Mouse (Mus musculus): ENCODE results near the gene Tril.
A peak's percentile ranks its signal among the peaks of the same experiment; 100 is the strongest.

Tril gene

GRCm38 (mm10) chr6:53820486-53820985, at the start of gene Tril:
Tril (minus strand) TSS chr6:53820830.
- DNase-seq: peak; percentile 48

DNA sequence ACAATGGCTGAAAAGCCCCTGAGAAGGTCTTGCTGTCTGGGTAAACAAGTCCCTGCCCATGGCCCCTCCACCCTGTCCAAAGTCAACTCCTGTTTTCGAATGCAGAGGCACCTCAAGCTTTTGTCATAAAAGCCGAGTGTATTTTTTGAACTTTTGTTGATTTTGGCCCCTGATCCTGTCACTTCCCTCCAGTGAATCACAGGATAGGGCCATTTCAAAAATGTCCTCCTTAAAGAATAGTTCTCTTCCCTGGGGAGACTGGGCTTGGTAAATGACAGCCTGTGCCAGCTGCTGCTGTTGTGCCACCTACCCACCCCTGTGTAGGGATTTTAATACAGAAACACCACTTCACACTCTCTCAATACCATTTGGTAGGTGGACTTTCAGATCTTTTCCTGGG, 42.4 kb upstream of the Tril start:
- DNase-seq: no peak

DNA sequence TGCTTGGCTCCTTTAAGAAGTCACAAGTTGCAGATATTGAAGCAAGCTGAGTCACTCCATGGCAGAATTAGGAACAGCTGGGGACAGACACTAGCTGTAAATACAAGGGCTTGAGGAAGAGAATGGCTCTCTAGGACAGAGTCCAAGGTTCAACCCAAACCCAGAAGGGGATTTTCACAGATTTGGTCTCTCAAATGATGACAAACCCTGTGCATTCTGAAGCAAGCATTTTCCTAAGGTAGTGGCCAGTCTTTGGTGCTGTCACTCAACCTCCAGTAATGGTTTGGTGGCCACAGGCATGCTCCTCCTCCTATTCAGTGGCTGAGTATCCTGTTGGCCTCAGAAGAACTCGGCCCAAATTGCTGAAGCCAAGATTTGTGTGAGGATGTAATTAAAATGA, 38.5 kb upstream of the Tril start:
- no peak for DNase-seq

DNA sequence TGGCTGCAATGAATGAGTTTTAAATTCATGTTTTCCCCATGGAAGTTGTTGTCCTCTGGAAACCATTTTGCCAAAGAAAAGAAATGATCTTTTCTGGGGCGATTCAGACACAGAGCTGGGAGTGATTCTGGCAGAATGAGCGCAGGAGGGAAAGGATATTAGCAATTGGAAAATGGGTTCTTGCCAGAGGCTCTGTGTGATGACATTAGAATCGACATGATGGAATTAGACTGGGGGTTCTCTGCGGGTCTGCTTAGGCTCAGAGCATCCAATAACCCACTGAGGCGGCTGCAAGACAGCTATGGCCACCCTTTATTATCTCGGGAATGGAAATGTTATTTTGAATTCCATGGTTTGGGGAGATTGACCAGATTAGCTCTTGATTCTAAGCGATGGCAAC, 37.2 kb upstream of the Tril start:
- no peak for DNase-seq

DNA sequence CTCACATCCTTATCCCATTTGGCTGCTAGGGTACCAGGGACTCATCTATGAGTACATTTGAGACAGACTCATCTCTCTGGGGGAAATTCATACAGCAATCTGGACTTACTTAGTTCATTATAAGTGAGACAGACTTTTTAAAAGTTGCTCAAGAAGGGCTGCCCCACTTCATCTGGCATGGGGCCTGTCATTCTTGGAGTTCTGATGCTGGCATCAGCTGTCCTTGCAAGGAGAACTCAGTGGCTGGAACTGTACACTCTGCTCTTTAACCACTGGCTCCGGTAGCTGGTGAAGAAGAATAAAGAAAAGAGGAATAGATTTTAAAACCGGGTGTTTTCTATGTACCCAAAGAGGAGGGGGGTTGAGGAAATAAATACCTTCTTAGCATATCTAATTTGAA, 36.1 kb upstream of the Tril start:
- DNase-seq: no peak

DNA sequence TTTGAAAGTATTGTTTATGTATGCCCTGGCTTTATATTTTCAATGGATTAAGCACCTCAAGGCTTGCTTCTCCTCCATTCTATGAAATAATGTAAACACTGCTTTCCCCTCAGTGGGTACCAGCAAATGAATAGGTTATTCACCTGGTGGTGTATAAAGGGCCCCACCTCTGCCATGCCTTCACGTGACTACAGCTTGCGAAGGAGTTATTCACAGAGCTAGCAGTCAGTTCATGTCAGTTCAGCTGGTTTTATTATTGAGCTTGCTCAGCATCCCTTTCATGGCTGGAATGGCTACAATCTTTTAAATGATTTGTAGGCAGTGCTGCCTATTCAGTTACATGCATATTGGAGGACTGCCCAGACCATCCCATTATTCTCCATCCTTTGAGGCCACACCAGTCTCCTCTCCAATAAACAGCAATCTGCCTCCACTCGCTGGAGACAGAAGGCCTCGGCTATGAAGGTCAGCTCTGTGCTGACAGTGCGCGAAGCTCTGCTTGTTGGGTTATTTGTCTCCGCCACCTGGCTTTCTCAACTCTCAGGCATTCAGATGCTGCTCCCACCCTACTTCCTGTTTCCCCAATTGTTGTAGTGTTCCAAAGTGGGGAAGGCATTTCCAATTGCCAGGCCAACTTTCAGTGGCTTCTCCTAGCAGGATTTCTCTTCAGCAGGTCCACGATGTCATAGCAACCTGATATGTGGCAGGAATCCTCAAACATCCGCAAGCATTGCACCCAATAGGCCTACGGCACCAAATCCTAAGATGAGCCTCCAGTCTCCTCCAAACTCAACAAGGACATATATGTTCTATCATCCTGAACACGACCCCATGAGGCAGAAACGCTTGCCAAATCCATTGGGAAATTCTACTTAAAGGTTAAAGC, 34.6 kb upstream of the Tril start:
- DNase-seq: no peak

DNA sequence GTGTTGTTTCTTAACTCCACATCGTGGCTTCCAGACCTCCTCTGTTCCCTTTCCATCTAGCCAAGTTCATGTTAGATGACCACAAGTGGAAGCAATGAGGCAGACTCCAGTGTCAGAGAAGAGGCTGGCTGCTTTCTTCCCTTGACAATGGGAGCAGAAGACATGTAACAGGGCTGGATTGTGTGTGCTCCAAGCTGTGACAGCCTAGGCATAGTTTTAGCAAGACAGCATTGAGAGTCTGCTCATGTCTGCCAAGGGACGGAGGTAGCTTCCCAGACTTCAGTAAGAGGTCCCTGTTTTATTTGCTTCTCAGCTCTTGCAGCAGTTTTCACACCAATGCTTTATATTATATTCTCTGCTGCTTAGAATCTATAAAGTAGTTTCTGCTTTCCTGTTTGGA, 33.6 kb upstream of the Tril start:
- no peak for DNase-seq

GRCm38 (mm10) chr6:53853546-53853945, 32.9 kb upstream of the Tril start:
- no peak for DNase-seq

DNA sequence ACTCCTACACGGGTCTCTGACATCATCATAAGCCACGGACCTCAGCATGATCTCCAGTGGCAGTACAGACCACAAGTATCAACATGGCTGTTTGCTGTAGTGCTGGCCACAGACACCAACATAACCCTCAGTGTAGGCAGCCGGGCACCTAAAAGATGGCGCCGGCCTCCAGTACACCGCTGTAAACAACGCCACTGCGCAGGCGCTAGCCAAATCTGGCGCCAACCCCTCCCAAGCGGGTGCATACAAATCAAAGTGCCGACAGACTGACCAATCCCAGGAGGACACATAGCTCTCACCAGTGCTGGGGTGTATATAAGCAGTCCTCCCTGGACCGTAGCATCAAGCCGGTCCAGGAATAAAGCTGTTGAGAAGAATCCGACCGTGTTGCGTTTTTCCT, 24.0 kb upstream of the Tril start:
- DNase-seq: no peak

GRCm38 (mm10) chr6:53825213-53825612, 4.6 kb upstream of the Tril start:
- DNase-seq: no peak

GRCm38 (mm10) chr6:53821041-53821501, 441 bp upstream of the Tril start:
- no peak for DNase-seq

GRCm38 (mm10) chr6:53819761-53820485, 707 bp downstream of the Tril start:
- no peak for DNase-seq

DNA sequence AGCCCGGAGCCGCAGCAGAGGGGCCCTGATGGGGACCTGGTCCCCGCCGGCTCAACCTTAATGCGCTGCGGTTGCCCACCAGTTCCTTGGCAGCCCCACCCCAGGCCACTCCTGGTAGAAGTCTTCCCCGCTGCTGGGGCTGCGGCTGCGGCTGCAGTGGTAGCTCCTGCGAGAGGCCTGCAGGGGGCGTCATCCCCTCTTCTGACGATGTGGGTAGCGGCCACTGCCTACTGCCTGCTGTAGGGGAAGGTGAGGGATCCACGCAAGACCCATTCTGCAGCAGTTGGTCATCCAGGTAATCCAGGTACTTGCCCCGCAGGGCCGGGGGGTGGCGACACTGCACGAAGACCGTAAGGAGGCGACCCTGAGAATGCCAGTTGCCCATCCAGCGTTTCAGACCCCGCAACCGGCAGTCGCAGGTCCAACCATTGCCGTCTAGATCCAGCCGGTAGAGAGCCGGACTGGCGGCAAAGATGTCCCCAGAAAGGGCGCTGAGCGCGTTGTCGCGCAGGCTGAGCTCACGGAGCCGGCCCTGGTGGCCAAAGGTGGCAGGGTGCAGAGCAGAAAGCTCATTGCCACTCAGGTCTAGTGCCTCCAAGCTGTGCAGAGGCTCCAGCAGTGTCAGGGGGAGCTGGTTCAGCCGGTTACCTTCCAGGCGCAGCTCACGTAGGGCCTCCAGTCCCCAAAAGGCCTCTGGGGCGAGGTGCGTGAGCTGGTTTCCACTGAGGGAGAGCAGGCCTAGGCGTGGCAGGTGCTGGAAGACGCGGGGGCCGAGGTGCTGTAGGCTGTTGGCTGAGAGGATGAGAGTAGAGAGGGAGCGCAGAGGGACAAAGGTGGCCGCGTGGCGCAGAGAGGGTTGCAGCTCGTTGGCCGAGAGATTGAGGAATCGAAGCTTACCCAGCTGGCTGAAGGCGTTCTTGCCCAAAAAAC, 1.6 kb downstream of the Tril start:
- DNase-seq: peak; percentile 66

- DNase-seq: peak; percentile 78
Observed at GRCm38 (mm10) chr6:53818264-53818731, 2.3 kb downstream of the Tril start.

DNA sequence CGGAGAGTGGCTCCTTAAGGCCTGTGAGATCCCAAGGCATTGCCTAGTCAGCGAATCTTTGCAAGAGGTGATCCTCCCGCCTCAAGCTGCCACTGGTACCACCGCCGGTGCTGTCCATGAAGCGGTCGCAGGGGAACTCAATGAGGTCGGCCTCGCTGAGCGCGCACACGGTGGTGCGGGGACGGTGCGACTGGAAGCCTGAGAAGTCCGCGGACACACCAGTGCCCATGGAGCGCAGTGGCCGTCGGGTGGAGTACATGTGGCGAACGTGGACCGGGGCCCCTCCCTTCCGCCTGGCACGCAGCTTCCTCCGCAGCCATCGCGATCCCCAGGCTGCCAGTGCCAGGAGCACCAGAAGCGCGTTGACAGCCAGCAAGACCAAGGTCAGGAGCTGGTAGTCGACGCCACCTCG, 2.9 kb downstream of the Tril start:
- no peak for DNase-seq

DNA sequence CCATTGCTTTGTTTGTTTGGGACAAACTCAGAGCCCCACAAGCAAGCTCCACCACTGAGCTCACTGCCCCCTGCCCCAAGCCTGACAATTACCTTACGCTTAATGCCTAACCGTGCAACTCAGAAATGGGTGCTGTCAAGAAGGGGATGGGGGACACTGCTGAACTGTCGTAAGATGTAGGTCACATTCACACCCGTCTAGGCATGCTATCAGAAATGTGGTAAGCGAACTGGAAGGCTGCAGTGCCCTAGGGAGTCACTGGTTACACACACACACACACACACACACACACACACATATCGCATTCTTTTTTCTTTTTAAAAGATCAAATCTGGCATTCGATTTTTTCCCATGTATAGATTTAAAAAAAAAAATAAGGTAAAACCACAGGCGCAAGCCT, 4.0 kb downstream of the Tril start:
- DNase-seq: no peak

GRCm38 (mm10) chr6:53815691-53816090, 4.9 kb downstream of the Tril start:
- no peak for DNase-seq

- no peak for DNase-seq
Observed at GRCm38 (mm10) chr6:53814214-53814613, 6.4 kb downstream of the Tril start.

DNA sequence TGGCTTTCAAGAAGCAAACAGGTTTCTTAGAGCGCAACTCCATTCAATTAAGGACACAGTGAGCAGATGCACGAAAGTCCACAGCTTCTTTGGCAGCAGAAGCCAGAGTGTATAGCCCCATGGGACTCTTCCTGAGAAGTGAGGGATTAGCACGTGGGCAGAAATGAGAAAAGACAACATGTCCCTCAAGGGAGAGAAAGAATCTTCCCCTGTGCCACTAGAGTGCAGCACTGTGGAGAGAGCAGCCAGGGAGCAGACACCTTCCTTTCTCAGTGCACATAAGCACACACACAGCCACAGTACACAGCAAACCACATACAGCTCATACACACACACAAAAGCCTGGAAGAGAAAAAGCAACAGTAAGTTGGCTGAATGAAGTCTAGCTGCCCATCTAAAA, 8.4 kb downstream of the Tril start:
- DNase-seq: no peak

GRCm38 (mm10) chr6:53808801-53809200, 11.8 kb downstream of the Tril start:
- no peak for DNase-seq

GRCm38 (mm10) chr6:53807185-53807584, 13.4 kb downstream of the Tril start:
- DNase-seq: no peak

DNA sequence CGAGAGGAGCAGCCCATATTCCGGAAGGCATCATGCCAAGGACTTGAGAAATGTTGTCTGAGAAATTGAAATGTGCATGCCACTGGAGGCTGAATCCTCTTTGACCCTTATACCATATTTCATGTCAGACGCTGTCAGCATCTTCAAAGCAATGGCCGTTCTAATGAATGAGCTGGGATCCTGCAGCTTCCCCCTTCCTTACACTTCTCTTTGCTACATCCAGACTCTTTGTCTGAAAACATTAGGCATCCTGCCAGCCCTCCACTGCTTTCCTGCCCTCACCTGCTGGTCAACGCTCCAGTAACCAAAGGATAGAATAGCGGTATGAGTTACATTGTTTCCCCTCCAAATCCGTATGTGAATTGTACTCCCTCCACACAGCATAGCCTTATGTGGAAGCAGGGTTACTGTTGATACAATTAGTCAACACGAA, 14.0 kb downstream of the Tril start:
- DNase-seq: no peak

GRCm38 (mm10) chr6:53806021-53806420, 14.6 kb downstream of the Tril start:
- DNase-seq: no peak

Data from right cerebral cortex, postnatal 14 days (tissue).